Comparison of ENCODE assay signal across 12 mouse cellular contexts in genomic region chr16:84876082-84876481, GRCm38 (mm10). TPM values are rescaled to one million over a fixed set of nuclear protein-coding genes. Genes with fewer than 3 reads are reported as not detected.
DNase-seq lines count a peak whose midpoint lies in the region; ATAC-seq and TF ChIP-seq lines count a peak whose summit lies in the region.
"Had no signal": no experiment of that assay in that cellular context is flagged by ENCODE, and none has a peak within 500 bp of the region (broad histone marks: within the 10 kb centered on the region; RNA-seq: fewer than 3 reads in every experiment).

No protein-coding gene starts in this region.

- H3K27me3 ChIP-seq in forebrain, embryonic 14.5 days (replicated peaks; ENCODE audit: control insufficient read depth, insufficient read depth, low read length), result no peaks in the 10 kb centered on the region
- no peaks in the 10 kb centered on the region for H3K27me3 ChIP-seq in intestine, postnatal 0 days (replicated peaks; ENCODE audit: control insufficient read depth, insufficient read depth, low read length)
- H3K27me3 ChIP-seq: embryonic facial prominence, embryonic 15.5 days; liver, embryonic 15.5 days had no signal

- H3K4me2 ChIP-seq in forebrain, embryonic 14.5 days (ENCODE audit: low read length), result 0 out of 2 replicates have a peak overlapping the region, but pooled peaks have one; percentile 20
- H3K4me2 ChIP-seq in intestine, postnatal 0 days (replicated peaks; ENCODE audit: low read depth), result 0 out of 2 replicates have a peak overlapping the region, but pooled peaks have one; percentile 52
- H3K4me2 ChIP-seq: liver, embryonic 15.5 days had no signal

- peak; percentile 74 for ATAC-seq in forebrain, embryonic 14.5 days
- ATAC-seq in intestine, postnatal 0 days, result no peak

- intact Hi-C loops in left cerebral cortex, postnatal 25 days (cut with DNase I), result loop anchor here (10.0 kb wide), 1 partner anchor 799 kb away; no protein-coding TSS in a partner anchor

- no peaks in the 10 kb centered on the region for H3K9me3 ChIP-seq in forebrain, embryonic 14.5 days (replicated peaks; ENCODE audit: control insufficient read depth, low read length)
- H3K9me3 ChIP-seq in intestine, postnatal 0 days (ENCODE audit: control insufficient read depth), result no peaks in the 10 kb centered on the region
- H3K9me3 ChIP-seq: embryonic facial prominence, embryonic 15.5 days; liver, embryonic 15.5 days had no signal

- no peak for TF ChIP-seq CTCF in intestine, postnatal 0 days (IDR thresholded peaks at IDR 0.05; ENCODE audit: low read depth)

- 30% methylated on average over 8 of the region's 8 CpGs for WGBS in forebrain, embryonic 14.5 days
- 62% methylated on average over 8 of the region's 8 CpGs for WGBS in intestine, postnatal 0 days

- H3K9ac ChIP-seq in forebrain, embryonic 14.5 days (ENCODE audit: low read length), result peak overlapping the region; percentile 5; the same call in 1 of the 2 replicates
- no peak overlapping the region for H3K9ac ChIP-seq in intestine, postnatal 0 days (ENCODE audit: low read depth, low read length)
- H3K9ac ChIP-seq: embryonic facial prominence, embryonic 15.5 days; liver, embryonic 15.5 days had no signal

- H3K4me3 ChIP-seq in forebrain, embryonic 14.5 days (ENCODE audit: low read depth, low read length), result no peak overlapping the region
- no peak overlapping the region for H3K4me3 ChIP-seq in intestine, postnatal 0 days (ENCODE audit: low read depth, low read length)
- H3K4me3 ChIP-seq: embryonic facial prominence, embryonic 15.5 days; liver, embryonic 15.5 days had no signal

- H3K36me3 ChIP-seq in forebrain, embryonic 14.5 days (ENCODE audit: control insufficient read depth, insufficient read depth, low read length), result no peaks in the 10 kb centered on the region
- H3K36me3 ChIP-seq in intestine, postnatal 0 days (ENCODE audit: control insufficient read depth, insufficient read depth), result no peaks in the 10 kb centered on the region
- H3K36me3 ChIP-seq: embryonic facial prominence, embryonic 15.5 days; liver, embryonic 15.5 days had no signal

- peak overlapping the region; percentile 55; the same call in 1 of the 2 replicates for H3K27ac ChIP-seq in forebrain, embryonic 14.5 days (ENCODE audit: low read depth, low read length)
- no peak overlapping the region for H3K27ac ChIP-seq in intestine, postnatal 0 days (ENCODE audit: low read depth, low read length)
- H3K27ac ChIP-seq: embryonic facial prominence, embryonic 15.5 days; liver, embryonic 15.5 days had no signal

- peaks cover 8% of the 10 kb centered on the region for H3K4me1 ChIP-seq in forebrain, embryonic 14.5 days (ENCODE audit: control insufficient read depth, insufficient read depth, low read length)
- no peaks in the 10 kb centered on the region for H3K4me1 ChIP-seq in intestine, postnatal 0 days (replicated peaks; ENCODE audit: control insufficient read depth, insufficient read depth, low read length)
- H3K4me1 ChIP-seq: embryonic facial prominence, embryonic 15.5 days; liver, embryonic 15.5 days had no signal

- peak; percentile 9 to 13 for DNase-seq in frontal cortex, postnatal 14 days (ENCODE audit: low spot score in 2 of 2)
- no peak for DNase-seq in frontal cortex, postnatal 10 days (ENCODE audit: low spot score in 2 of 2)
- peak; percentile 23 to 39 for DNase-seq in left cerebral cortex, postnatal 25 days (ENCODE audit: low spot score in 2 of 2)
- no peak for DNase-seq in left cerebral cortex, adult 8-10 months (ENCODE audit: low spot score in 2 of 2)
- DNase-seq in forebrain, embryonic 14.5 days (ENCODE audit: low spot score), result peak; percentile 78
- no peak for DNase-seq in embryo, embryonic 10 days (ENCODE audit: low spot score)
- no peak for DNase-seq in urinary bladder, adult 18-20 months (ENCODE audit: low spot score in 2 of 2)
- DNase-seq: adrenal gland, postnatal 10 days; gastrocnemius, postnatal 36 days had no signal

RNA-seq across cellular contexts. Expression of gene Atp5j, which starts 40.7 kb away (rescaled TPM):
- total RNA-seq in left cerebral cortex, postnatal 25 days (2021), result 100 to 1,000 TPM; 390 to 391 TPM
- 100 to 1,000 TPM; 299 to 394 (median 366) TPM for total RNA-seq in left cerebral cortex, adult 8-10 months (2022)
- 835 and 910 TPM in 2 replicates for polyA plus RNA-seq in forebrain, embryonic 14.5 days (2014; fragmentation: Nextera tagmentation; extraction: Ambion mirVana)
- 1,184 and 1,284 TPM in 2 replicates for polyA plus RNA-seq in intestine, postnatal 0 days (2015; fragmentation: Nextera tagmentation; extraction: Ambion mirVana)

RNA-seq across cellular contexts. Expression of gene Gabpa, which starts 41.4 kb away (rescaled TPM):
- 10 to 100 TPM; 19.8 to 24.7 TPM for total RNA-seq in left cerebral cortex, postnatal 25 days (2021)
- 10 to 100 TPM; 17.1 to 20.5 (median 19.1) TPM for total RNA-seq in left cerebral cortex, adult 8-10 months (2022)
- 25.4 and 29.5 TPM in 2 replicates for polyA plus RNA-seq in forebrain, embryonic 14.5 days (2014; fragmentation: Nextera tagmentation; extraction: Ambion mirVana)
- polyA plus RNA-seq in intestine, postnatal 0 days (2015; fragmentation: Nextera tagmentation; extraction: Ambion mirVana), result 10.8 and 12.1 TPM in 2 replicates

Comparison
In these comparisons a context has a peak if more than half of its experiments do, and no peak if none do; other contexts are left out.
1. DNase-seq: peak in frontal cortex, postnatal 14 days (2 of 2), left cerebral cortex, postnatal 25 days (2 of 2) and forebrain, embryonic 14.5 days (single experiment); none in frontal cortex, postnatal 10 days (0 of 2), left cerebral cortex, adult 8-10 months (0 of 2), embryo, embryonic 10 days (single experiment) and urinary bladder, adult 18-20 months (0 of 2).